21 mouse cellular contexts compared by ENCODE assay signal in genomic region chr15:27666911-27667539, GRCm38 (mm10). TPM values are rescaled to one million over a fixed set of nuclear protein-coding genes. Genes with fewer than 3 reads are reported as not detected.
DNase-seq lines count a peak whose midpoint lies in the region; ATAC-seq and TF ChIP-seq lines count a peak whose summit lies in the region.
"Had no signal": no experiment of that assay in that cellular context is flagged by ENCODE, and none has a peak within 500 bp of the region (broad histone marks: within the 10 kb centered on the region; RNA-seq: fewer than 3 reads in every experiment).

No protein-coding gene starts in this region.

- H3K4me1 ChIP-seq in midbrain, embryonic 11.5 days (ENCODE audit: control insufficient read depth, insufficient read depth, low read length): no peaks in the 10 kb centered on the region
- peaks cover 4% of the 10 kb centered on the region; the same call in 1 of the 2 replicates for H3K4me1 ChIP-seq in midbrain, embryonic 10.5 days
- peaks cover 88% of the 10 kb centered on the region for H3K4me1 ChIP-seq in bone marrow macrophage, adult 2 months (ENCODE audit: control insufficient read depth, insufficient read depth, low read length)
- peaks cover 2 to 15% of the 10 kb centered on the region in 2 experiments; a peak in 3 of 4 replicates for H3K4me1 ChIP-seq in liver, embryonic 14.5 days (replicated peaks; ENCODE audit: control insufficient read depth in 2 of 2, insufficient read depth in 2 of 2, low read length in 1 of 2)
- H3K4me1 ChIP-seq: stomach, embryonic 15.5 days had no signal

- no peak for TF ChIP-seq EP300 in liver, embryonic 14.5 days (IDR thresholded peaks at IDR 0.05; ENCODE audit: low read depth)

- no peak overlapping the region for H3K9ac ChIP-seq in midbrain, embryonic 11.5 days (ENCODE audit: low read length)
- H3K9ac ChIP-seq in liver, embryonic 14.5 days (replicated peaks): no peak overlapping the region
- H3K9ac ChIP-seq: heart, embryonic 15.5 days; stomach, embryonic 15.5 days had no signal

- no peak for TF ChIP-seq POLR2A in bone marrow macrophage, adult 2 months (IDR thresholded peaks at IDR 0.05; ENCODE audit: borderline replicate concordance, low read depth, low read length)

- H3K9me3 ChIP-seq in midbrain, embryonic 11.5 days (ENCODE audit: control insufficient read depth, low read length): no peaks in the 10 kb centered on the region
- no peaks in the 10 kb centered on the region for H3K9me3 ChIP-seq in midbrain, embryonic 10.5 days (replicated peaks)
- H3K9me3 ChIP-seq in liver, embryonic 14.5 days (ENCODE audit: control insufficient read depth, low read length): no peaks in the 10 kb centered on the region
- H3K9me3 ChIP-seq: embryonic facial prominence, embryonic 10.5 days; heart, embryonic 15.5 days; limb, embryonic 10.5 days; stomach, embryonic 15.5 days had no signal

- H3K36me3 ChIP-seq in midbrain, embryonic 11.5 days (ENCODE audit: control insufficient read depth, insufficient read depth, low read length): no peaks in the 10 kb centered on the region
- no peaks in the 10 kb centered on the region for H3K36me3 ChIP-seq in midbrain, embryonic 10.5 days
- no peaks in the 10 kb centered on the region for H3K36me3 ChIP-seq in liver, embryonic 14.5 days (replicated peaks; ENCODE audit: control insufficient read depth, insufficient read depth, low read depth)
- H3K36me3 ChIP-seq: embryonic facial prominence, embryonic 10.5 days; heart, embryonic 15.5 days; limb, embryonic 10.5 days; stomach, embryonic 15.5 days had no signal

- no peak overlapping the region for H3K4me2 ChIP-seq in midbrain, embryonic 11.5 days
- H3K4me2 ChIP-seq in liver, embryonic 14.5 days (ENCODE audit: low read depth): no peak overlapping the region
- H3K4me2 ChIP-seq: heart, embryonic 15.5 days; stomach, embryonic 15.5 days had no signal

- 76% methylated on average over 9 of the region's 9 CpGs for WGBS in midbrain, embryonic 11.5 days
- 76% methylated on average over 9 of the region's 9 CpGs for WGBS in midbrain, embryonic 10.5 days
- WGBS in liver, embryonic 14.5 days (ENCODE audit: insufficient replicate concordance): 10% methylated on average over 9 of the region's 9 CpGs

- peak; percentile 31 for DNase-seq in midbrain, embryonic 11.5 days (ENCODE audit: low spot score, missing footprints)
- no peak for DNase-seq in midbrain, embryonic 10.5 days (ENCODE audit: low spot score)
- DNase-seq in liver, embryonic 14.5 days (ENCODE audit: low read depth in 3 of 3, low spot score in 3 of 3): no peak
- DNase-seq in thymus, postnatal 14 days: peak; percentile 38
- DNase-seq in natural killer cell, adult 2 months (ENCODE audit: low spot score in 2 of 2): no peak
- DNase-seq in T-cell, adult 2 months (ENCODE audit: low spot score): no peak
- no peak for DNase-seq in right cerebral cortex, postnatal 14 days
- DNase-seq: cerebellum, adult 8-10 months; gastrocnemius, adult 2 months; kidney, adult 18-20 months; lung, adult 2 months; lung, postnatal 4 days; midbrain, embryonic 14.5 days had no signal

- ATAC-seq in midbrain, embryonic 11.5 days (ENCODE audit: low FRiP score): no peak
- ATAC-seq in liver, embryonic 14.5 days (ENCODE audit: insufficient read depth): peak; percentile 48; the same call in 1 of the 2 replicates
- ATAC-seq: hindbrain, postnatal 0 days had no signal

- no peak overlapping the region for H3K4me3 ChIP-seq in midbrain, embryonic 11.5 days (ENCODE audit: low read depth, low read length)
- H3K4me3 ChIP-seq in midbrain, embryonic 10.5 days: no peak overlapping the region
- H3K4me3 ChIP-seq in bone marrow macrophage, adult 2 months (ENCODE audit: insufficient read depth, low read length): no peak overlapping the region
- H3K4me3 ChIP-seq in liver, embryonic 14.5 days (ENCODE audit: insufficient read depth in 1 of 2, low read depth in 2 of 2, low read length in 2 of 2): no peak overlapping the region
- H3K4me3 ChIP-seq: embryonic facial prominence, embryonic 10.5 days; gastrocnemius, adult 2 months; heart, embryonic 15.5 days; left cerebral cortex, adult 2 months; limb, embryonic 10.5 days; stomach, embryonic 15.5 days had no signal

- H3K27me3 ChIP-seq in midbrain, embryonic 11.5 days (ENCODE audit: control insufficient read depth, insufficient read depth, low read length): no peaks in the 10 kb centered on the region
- no peaks in the 10 kb centered on the region for H3K27me3 ChIP-seq in midbrain, embryonic 10.5 days (ENCODE audit: low read depth, poor library complexity, severe bottlenecking)
- no peaks in the 10 kb centered on the region for H3K27me3 ChIP-seq in liver, embryonic 14.5 days (ENCODE audit: control insufficient read depth, insufficient read depth, low read length)
- H3K27me3 ChIP-seq: heart, embryonic 15.5 days; stomach, embryonic 15.5 days had no signal

- no peak for TF ChIP-seq CTCF in bone marrow macrophage, adult 2 months (IDR thresholded peaks at IDR 0.05; ENCODE audit: low read depth, low read length)
- no peak for TF ChIP-seq CTCF in liver, embryonic 14.5 days (IDR thresholded peaks at IDR 0.05; ENCODE audit: low read depth)

- H3K27ac ChIP-seq in midbrain, embryonic 11.5 days (ENCODE audit: low read depth, low read length): no peak overlapping the region
- H3K27ac ChIP-seq in midbrain, embryonic 10.5 days (replicated peaks): no peak overlapping the region
- peak overlapping the region; percentile 99 for H3K27ac ChIP-seq in bone marrow macrophage, adult 2 months (ENCODE audit: insufficient read depth, low read depth, low read length)
- H3K27ac ChIP-seq in liver, embryonic 14.5 days: no peak overlapping the region
- H3K27ac ChIP-seq: embryonic facial prominence, embryonic 10.5 days; gastrocnemius, adult 2 months; heart, embryonic 15.5 days; hindbrain, postnatal 0 days; kidney, postnatal 0 days; left cerebral cortex, adult 2 months; limb, embryonic 10.5 days; stomach, embryonic 15.5 days had no signal

RNA-seq across cellular contexts. Expression of gene Otulinl, which starts 14.4 kb away (rescaled TPM):
- 6.1 and 7.5 TPM in 2 replicates for polyA plus RNA-seq in midbrain, embryonic 11.5 days (2014; fragmentation: Nextera tagmentation; extraction: Ambion mirVana)
- polyA plus RNA-seq in midbrain, embryonic 10.5 days (2016; fragmentation: Nextera tagmentation; extraction: Ambion mirVana): 5.9 and 6.1 TPM in 2 replicates
- 256 and 264 TPM in 2 replicates for polyA plus RNA-seq in bone marrow macrophage, adult 2 months (2012; ENCODE audit: insufficient read depth, insufficient read length, missing spikeins)
- polyA plus RNA-seq in liver, embryonic 14.5 days (2012; rRNA removed): 2.4 and 3.3 TPM in 2 replicates
- 6.8 and 8.7 TPM in 2 replicates for polyA plus RNA-seq in liver, embryonic 14.5 days (2014; fragmentation: Nextera tagmentation; extraction: Ambion mirVana)

RNA-seq across cellular contexts. Expression of gene Otulin, which starts 36.5 kb away (rescaled TPM):
- 33.3 and 34.0 TPM in 2 replicates for polyA plus RNA-seq in midbrain, embryonic 11.5 days (2014; fragmentation: Nextera tagmentation; extraction: Ambion mirVana)
- polyA plus RNA-seq in midbrain, embryonic 10.5 days (2016; fragmentation: Nextera tagmentation; extraction: Ambion mirVana): 26.8 and 28.2 TPM in 2 replicates
- polyA plus RNA-seq in bone marrow macrophage, adult 2 months (2012; ENCODE audit: insufficient read depth, insufficient read length, missing spikeins): 98.6 and 100 TPM in 2 replicates
- 11.4 and 14.6 TPM in 2 replicates for polyA plus RNA-seq in liver, embryonic 14.5 days (2012; rRNA removed)
- 24.1 and 24.2 TPM in 2 replicates for polyA plus RNA-seq in liver, embryonic 14.5 days (2014; fragmentation: Nextera tagmentation; extraction: Ambion mirVana)

Comparison
In these comparisons a context has a peak if more than half of its experiments do, and no peak if none do; other contexts are left out.
1. DNase-seq: peak in midbrain, embryonic 11.5 days (single experiment) and thymus, postnatal 14 days (single experiment); none in midbrain, embryonic 10.5 days (single experiment), liver, embryonic 14.5 days (0 of 3), natural killer cell, adult 2 months (0 of 2), T-cell, adult 2 months (single experiment) and right cerebral cortex, postnatal 14 days (single experiment).
2. RNA of gene Otulinl, which starts 14.4 kb away (polyA plus RNA-seq): 256 to 264 TPM in bone marrow macrophage, adult 2 months; 2.4 to 8.7 TPM in liver, embryonic 14.5 days, 6.1 to 7.5 TPM in midbrain, embryonic 11.5 days and 5.9 to 6.1 TPM in midbrain, embryonic 10.5 days; every median in the first group is over 10 times any median in the second.